Mouse (Mus musculus): Measurements from ENCODE around the gene Mgat4e.
A peak's percentile ranks its signal among the peaks of the same experiment; 100 is the strongest.
"Not testable (repeated sequence)": the region's sequence is repeated elsewhere in the genome, so short reads cannot be mapped to it uniquely, and the experiment has no call there.

Gene Mgat4e

DNA sequence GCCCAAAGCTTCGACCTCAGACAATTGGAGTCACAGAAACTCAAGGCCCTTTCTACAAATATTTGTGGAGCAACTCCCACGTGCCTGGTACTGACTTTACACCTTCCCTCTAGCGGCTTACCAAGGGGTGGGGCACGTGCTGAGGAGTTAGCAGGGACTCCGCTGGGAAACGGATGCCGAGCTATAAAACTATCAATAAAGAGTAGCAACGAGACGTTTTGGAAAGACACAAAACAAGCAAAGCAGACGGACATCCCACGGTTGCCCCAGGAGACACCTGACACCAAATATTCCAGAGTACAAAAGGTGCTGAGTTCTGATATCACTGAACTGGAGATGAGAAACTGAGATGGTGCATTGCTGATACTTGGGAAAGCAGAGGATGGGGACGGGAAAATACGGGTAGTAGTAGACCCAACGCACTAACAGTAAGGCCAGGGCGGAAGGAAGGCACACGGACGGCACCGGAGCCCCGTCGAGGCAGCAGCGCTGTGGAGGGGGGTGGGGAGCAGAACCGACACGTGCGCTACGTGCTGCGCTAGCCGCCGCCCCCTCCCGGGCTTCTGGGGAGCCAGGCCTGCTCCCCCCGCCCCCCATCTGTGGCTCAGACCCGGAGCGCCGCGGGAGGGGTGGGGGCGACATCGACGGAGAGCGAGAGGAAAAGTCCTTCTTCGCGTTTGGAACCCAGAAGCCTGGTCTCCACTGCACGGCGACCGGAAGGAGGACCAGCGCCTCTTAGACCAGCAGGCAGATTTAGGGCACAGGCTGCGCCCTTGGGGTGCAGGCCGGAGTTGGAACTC lies 6.6 kb upstream of the Mgat4e start:
- peak; percentile 37 for DNase-seq

DNA sequence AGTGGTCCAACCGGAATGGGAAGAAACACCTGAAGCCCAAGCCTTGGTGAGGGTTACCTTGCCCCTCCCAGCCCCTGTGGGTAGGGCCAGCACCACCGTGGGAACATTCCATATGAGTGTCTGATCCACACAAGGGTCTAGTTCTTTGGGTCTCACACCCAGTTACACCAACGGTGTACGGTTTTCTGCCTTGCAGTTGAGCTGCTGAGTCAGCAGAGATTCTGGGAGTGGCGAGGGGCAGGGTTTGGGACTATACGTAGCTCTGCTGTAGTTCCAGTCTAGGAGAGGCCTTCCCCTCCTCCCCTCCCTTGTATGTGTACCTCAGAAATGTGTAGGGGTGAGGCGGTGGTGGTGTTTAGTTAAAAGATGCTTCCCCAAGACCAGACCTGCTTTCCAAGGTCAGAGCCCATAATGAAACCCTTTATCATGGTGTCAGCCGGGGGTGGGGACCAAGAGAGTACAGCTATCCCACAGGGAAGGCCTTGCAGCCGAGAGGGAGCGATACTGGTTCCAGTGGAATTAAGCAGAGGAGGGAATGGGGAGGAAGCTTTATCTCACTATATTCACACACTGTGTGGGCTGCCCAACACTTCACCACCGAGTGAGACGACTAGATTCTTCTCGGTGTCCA lies 5.9 kb upstream of the Mgat4e start:
- peak; percentile 32 for DNase-seq

DNA sequence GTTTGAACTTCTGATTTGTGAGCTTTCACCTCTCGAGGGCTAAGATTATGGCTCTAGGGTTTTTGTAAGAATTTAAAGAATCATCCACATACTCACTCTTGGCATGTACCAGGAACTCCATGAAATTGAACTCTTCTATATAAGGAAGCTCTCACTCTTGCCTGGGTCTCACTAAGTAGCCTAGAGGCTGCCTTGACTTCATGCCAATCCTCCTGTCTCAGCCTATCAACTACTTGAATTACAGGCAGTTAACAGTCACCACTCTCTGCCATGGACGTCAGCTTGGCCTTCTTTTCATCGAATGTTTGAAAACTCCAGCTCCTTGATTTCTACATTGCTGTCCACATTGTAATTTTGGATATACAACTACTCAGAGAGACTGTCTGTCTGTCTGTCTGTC lies 2.9 kb upstream of the Mgat4e start:
- DNase-seq, result no peak

DNA sequence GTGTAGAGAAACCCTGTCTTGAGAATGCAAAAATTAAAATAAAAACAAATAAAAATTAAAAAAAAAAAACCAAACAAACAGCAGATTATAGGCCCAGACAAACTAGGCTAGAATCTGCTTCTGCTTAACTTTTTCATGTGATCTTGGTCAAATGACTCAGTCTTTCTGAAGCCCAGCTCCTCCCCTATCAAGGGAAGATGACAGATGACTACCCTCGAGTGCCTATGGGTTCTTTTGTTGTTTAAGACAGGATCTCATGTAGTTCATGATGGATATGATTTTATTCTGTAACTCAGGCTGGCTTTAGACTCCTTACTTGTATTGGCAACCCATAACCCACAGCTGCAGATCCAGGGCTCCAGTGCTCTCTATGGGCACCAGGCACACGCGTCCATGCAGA lies 2.4 kb upstream of the Mgat4e start:
- no peak for DNase-seq

DNA sequence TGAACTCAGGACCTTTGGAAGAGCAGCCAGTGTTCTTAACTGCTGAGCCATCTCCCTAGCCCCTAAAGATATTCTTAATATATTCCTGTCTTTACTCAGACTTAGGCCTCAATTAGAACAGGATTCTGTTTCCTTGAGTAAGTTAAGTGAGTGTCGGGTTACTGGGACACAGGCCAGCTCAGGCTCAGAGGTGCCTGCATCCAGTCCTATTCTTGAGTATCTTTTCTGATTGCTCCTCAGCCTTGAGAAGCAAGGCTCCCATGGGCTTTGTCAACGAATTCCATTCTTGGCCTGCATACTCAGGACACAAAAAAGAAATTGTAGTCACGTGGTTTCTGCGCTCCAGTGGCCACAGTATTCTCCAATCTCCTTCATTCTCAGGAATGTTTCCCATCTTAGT lies 1.3 kb downstream of the Mgat4e start:
- DNase-seq, result no peak

DNA sequence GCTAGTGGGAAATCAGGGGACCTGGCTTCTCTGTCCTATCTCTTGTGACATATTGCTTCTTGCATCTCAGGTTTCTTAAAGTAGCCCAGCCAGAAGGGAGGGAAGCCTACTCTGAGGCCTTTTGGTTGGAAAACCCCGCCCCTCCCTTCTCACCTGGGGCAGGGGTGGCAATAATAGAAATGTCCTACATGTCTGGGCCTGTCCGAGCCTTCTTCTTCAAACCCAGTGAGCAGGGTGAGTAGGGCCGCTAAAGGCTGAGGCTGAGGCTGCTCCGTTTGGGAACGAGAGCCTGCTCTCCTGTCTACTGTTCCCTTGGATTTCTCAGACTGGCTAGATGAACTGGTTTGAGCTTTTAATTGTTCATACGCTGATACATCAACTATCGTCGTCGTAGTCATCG lies 8.9 kb downstream of the Mgat4e start:
- DNase-seq, result no peak

DNA sequence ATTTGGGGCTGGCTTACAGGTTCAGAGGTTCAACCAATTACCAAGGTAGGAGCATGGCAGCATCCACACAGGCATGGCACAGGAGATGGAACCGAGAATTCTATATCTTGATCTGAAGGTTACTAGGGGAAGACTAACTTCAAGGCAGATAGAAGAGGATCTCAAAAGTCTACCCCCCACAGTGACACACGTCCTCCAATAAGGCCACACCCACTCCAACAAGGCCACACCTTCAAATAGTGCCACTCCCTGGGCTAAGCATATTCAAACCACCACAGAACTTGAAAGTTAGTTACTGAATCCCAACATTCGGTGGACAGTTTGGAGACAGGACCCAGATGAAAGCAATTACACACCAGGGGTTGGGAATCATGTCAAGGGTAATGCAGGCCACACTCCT lies 14.0 kb downstream of the Mgat4e start:
- no peak for DNase-seq

DNA sequence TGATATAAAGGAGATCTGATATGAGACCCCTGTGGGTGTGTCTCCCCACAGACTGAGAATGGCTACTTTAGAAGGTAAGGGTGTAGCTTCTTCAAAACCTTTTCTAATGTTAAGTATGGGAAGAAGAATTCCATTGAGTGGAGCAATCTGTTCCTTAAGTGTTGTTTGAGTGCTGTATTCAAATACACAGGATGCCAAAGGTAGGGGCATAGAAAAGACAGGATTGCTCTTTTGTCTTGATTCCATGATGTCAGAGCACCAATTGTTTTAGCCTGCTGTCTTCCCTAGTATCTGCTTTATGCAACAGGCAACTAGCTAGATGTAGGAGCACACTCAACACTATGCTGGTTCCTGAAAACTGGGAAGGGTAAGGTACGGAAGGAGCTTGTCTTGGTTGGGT lies 14.4 kb downstream of the Mgat4e start:
- no peak for DNase-seq

DNA sequence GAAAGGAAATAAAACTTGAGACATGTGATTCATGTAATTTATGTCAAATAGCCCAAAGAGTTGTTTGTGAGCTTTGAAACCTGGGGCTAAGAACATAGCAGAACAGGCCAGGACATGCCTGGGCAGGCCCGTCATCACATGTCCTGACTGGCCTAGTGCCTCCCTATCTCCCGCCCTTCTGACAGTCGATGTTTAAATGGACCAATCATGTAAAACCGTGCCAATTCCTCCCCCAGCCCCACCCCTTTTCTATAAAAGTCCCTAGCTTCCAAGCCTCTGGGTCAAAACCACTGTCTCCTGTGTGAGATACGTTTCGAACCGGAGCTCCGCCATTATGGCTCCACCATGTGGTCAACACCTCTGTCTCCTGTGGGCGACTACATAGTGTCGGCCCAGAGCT lies 15.8 kb downstream of the Mgat4e start:
- DNase-seq, result not testable (repeated sequence)

DNA sequence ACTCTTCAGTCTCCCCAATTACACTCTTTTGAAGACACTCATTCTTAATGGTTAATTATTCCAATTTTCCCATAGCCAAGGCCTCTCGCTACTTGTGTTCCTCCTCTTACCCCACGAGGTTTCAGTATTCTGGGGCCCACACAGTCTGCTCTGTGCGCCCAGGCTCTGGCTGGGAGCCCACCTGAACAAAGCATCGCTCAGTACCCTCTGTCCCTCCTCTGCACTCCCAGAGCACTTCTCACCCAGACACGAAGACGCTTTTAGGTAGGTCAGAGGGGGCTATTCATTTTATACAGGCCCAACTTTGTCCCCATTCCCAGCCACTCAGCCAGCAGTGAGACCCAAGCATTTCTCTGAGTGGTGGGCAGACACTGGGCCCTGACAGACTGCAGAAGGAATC lies 18.9 kb downstream of the Mgat4e start:
- DNase-seq, result no peak

DNA sequence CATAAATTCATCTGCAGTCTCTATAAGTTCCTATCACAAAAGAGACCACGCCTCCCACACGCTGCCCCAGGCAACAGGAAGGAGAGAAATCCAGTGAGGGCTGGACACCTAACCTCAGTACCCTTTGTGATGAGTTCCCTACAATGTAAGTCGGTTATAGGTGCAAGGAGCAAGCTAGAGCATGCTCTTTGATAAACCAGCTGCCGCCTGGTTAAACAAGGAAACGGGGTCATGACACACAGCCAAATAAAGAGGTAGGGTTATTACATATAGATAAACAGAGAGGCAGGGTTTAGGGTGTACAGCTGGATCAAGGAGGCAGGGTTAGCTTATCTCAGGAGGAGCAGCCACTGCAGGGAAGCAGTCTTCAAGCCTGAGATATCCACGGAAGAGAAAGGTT lies 22.7 kb downstream of the Mgat4e start:
- DNase-seq, result no peak

DNA sequence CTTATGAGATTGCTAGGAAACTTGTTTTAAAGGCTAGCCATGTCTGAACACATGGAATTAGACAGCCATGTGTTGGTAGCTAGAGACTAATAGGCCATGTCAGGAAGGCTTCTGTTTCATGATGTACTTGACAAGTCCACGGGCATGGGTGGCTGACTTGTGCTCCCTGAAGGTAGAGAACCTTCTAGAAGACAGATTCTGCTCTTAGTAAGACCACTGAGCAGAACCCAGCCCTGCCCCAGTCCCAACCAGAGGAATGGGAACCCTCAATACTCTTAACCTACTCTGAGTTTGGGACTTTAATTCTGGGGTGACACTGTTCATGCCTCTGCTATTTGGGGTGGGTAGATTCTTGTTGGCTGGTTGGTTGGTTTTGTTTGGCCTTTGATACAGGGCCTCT lies 24.5 kb downstream of the Mgat4e start:
- DNase-seq, result no peak

DNA sequence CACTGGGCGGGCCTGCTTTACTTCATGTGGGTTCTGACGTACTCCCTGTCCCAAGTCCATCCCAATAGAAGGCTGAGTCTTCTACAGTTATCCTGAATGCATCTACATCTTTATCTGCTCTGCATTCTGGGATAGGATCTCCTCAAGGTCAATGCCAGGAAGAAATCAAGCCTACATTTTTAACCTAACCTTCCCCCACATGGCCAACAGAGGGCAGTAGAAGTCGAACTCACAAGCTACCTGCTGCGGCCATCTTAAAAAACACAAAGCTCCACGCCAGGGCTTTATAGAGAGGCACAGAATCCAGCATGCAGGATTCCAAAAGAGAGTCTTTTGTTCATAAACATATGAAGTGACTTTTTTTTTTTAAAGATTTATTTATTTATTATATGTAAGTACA lies 25.1 kb downstream of the Mgat4e start:
- no peak for DNase-seq

DNA sequence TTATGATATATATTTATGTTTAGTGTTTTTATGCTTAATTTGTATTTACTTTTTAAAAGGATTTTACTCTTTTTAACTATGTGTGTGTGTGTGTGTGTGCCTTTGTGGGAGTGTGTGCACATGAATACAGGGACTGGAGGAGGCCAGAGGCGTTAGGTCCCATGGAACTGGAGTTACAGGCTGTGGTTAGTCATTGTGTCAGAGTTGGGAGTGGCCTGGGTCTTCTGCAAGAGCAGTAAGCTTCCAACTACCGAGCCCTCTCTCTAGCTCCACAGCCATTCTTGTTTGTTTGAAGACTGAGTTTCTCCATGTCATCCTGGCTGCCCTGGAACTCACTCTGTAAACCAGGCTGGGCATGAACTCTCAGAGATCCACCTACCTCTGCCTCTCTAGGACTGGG lies 27.2 kb downstream of the Mgat4e start:
- no peak for DNase-seq

DNA sequence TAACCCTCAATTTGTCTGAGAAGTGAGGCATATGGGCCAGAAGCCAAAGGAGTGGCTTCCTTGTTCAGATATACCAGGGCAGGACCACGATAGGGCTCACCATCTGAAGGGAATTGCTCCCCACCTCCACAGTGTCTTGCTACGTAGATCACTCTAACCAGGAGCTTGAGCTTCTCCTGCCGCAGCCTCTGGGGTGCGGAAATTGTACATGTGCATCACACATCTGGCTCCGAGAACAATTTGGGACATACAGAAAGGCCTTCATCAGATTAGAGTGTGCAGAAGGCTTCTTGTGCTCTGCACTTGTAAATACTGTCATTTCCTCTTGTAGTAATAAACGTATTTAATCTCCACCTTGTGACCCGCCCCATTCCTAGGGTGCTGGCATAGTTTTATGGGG lies 28.3 kb downstream of the Mgat4e start:
- DNase-seq, result no peak

DNA sequence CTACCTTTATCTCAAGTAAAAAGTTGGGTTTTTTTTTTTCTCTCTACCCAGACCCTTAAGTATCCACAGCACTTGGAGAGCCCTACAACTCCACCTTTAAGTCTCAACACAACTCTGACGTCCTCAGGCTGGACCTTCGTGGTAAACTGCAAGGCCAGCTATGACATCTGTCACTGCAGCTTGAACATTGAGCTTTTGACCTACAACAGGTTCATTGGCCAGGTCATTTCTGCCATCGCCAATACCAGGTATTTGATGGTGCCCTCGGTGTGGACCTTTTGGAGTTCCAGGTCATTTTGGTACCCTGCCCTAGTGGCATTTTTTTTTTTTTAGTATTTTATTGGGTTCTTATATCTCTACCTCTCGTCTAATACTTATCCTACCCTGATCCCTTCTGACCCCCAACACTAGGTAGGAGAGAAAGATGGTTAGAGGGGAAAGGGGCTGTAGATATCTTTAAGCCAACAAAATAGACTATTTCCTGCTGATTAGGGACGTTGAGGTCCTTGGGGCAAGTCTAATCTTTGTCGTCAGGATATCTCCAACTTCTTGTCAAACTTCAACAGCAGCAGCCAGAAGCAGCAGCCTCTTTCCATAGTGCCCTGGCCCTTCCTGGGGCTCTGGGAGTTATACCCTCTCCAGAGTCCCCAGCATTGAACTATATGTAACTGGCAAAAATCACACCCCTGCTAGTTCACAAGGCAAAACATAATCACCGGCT lies 29.3 kb downstream of the Mgat4e start:
- no peak for DNase-seq

DNA sequence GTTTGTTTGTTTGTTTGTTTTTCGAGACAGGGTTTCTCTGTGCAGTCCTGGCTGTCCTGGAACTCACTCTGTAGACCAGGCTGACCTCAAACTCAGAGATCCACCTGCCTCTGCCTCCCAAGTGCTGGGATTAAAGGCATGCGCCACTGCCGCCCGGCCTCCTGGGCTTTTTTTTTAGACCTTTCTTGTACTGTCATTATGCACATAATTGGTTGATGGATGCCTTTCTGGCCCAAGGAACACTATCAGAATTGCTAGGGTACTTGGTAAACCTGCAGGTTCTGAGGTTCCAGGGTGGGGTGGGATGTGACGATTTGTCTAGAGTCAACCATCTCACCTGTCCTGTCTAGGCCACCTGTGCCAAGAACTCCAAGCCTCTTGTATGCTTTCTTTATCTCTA lies 30.3 kb downstream of the Mgat4e start:
- DNase-seq, result not testable (repeated sequence)

DNA sequence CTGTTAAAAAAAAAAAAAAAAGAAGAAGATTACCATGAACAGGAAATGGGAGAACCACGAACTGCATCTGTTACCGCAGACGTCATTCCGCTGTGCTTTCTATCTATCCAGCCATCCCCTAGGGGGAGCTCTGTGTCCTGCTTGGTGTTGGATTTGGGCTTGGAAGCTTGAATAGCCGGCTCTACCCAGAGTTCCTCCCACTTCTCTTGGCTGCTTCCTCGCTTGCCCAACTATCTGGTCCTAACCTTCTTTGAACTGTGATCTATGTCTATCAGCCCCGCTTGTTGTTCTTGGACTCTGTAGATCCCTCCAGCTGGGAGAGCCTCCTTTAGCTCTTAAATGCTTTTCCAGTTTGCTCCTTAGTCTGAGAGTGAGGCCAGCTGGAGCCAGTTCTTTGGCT lies 30.8 kb downstream of the Mgat4e start:
- DNase-seq, result peak; percentile 76

DNA sequence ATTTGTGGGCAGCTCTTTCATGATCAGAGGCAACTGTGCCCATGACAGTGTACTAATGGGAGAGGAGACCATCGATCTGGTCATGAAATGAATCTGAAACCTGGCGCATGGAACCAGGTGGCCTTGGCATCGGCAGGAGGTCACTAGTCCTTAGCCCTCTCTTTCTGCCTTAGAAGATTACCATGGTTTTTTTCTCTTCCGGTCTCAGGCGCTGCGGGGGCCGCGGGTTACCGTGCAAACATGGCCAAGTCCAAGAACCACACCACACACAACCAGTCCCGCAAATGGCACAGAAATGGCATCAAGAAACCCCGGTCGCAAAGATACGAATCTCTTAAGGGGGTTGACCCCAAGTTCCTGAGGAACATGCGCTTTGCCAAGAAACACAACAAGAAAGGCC lies 31.6 kb downstream of the Mgat4e start:
- not testable (repeated sequence) for DNase-seq

DNA sequence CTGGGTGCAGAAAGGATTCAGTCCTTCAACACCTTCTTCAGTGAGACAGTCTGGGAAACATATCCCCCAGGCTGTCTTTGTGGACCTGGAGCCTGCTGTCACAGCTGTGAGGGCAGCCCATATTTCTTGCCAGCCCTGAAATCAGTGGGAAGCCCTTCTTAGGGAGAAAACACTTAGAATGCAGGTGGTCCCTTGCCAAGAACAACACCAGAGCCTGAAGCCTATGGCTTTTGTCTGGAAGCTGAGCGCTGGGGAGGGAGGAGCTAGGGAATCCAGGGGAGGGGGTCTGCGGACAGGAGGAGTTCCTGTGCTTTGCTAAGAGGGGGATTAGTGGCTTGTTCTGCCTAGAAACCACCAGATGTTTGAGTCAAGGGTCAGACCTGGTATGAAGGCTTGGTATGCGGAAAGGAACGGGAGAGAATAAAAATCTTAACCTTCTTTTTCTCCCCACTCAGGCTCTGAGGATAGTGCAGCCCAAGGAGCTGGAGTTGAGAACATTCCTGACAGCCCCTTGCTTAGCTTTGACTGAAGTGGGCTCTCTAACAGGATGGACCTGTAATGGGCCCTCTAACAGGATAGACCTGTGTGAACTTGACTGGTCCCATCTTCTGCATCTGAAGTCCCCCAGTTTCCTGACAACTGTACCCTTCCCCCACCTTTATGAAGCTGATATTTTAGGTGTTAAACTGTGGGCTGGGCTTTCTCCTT lies 32.8 kb downstream of the Mgat4e start:
- DNase-seq, result no peak

DNA sequence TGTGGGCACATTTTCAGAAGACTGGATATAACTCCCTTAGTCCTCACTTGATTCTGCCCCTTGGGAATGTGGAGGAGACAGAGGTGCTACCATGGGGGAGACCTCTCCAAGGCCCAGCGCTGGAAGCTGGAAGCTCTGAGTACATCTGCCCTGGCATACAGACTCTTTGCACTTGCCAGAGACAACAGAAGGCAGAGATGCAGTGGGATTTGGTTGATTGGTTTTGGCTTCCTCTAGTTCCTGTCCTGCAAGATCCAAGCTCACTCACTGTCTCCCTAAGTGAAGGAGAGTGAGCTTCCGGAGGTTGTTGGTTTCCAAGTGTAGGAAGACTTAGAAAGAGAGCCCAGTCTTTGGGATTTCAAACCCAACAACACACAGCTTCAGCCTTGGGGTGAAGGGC lies 33.6 kb downstream of the Mgat4e start:
- no peak for DNase-seq

DNA sequence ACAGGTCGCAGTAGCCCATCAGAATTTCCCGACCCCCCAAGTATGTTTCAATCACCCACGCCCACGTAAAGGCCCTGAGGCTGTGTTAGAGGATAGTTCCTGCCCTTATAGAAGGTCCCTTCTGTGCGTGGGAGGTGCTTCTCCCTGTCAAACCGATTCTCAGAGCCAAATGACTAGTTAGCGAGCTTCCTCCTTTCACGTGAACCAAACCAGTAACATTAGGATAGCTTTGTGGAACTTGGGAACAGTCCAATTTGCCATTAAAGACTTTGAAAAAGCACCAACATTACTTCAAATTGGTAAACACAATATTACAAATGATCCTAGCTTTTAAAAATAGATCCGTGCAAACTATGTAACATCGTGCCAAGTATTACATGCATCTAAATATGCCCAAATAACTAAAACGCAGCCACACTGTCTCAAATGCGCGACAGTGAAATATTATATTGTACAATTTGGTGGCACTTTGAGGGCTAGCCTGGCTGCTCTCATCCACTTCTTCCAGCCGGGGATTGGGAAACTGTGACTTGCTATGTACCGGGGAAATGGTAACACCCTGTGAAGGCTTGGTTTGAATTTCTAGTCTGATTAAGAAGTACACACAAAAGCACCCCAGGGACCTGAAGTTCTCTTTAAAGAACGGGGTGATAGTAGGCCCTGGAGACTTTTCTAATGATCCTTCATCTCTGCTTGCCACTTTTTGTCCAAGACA lies 35.4 kb downstream of the Mgat4e start:
- DNase-seq, result no peak

DNA sequence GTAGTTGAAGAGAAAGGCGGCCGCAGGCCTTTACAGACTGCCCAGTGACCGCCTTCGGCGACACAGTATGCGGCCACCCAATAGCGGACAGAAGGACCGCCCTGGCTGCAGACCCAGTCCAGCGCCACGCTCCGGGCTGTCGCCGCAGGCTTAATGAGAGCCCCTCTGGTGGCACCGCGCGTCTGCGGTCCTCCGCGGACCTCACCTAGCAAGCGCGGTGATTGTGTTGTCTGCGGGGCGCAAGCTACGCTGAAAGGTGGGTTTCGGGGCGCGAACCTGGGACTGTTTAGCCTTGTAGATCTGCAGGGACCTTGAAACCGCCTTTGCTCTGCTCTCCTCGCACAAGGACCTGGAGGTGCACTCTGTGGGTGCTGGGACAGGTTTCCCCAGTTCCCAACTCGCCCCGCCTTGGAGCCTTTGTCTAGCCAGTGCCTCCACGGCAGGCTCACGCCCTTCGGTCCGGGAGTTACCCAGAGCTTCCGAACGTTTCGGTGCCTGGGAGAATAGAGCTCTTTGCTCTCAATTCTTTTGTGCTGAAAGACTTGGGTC lies 36.1 kb downstream of the Mgat4e start:
- DNase-seq, result no peak

All from cerebellum, adult 9-11 months (tissue).